Mouse (Mus musculus): ENCODE results near the gene Depdc1a. TPM values are rescaled to one million over a fixed set of nuclear protein-coding genes. Genes with fewer than 3 reads are reported as not detected.
"Not testable (repeated sequence)": the region's sequence is repeated elsewhere in the genome, so short reads cannot be mapped to it uniquely, and the experiment has no call there.

Depdc1a gene
- 0.62 and 0.80 TPM in 2 replicates for polyA plus RNA-seq (2012; rRNA removed)

GRCm38 (mm10) chr3:159495243-159495801 is at the start of gene Depdc1a:
Gene Depdc1a, plus strand, starts transcription at chr3:159495433.
- WGBS: under 1% methylated on average over 28 of the region's 28 CpGs
- peak; percentile 90 for DNase-seq (ENCODE audit: low read depth, low spot score)

- 21% methylated on average over 1 of the region's 1 CpGs for WGBS
- DNase-seq (ENCODE audit: low read depth, low spot score): no peak
Observed at GRCm38 (mm10) chr3:159470059-159470458, 25.2 kb upstream of the Depdc1a start.

- no peak for DNase-seq (ENCODE audit: low read depth, low spot score)
- WGBS: 90% methylated on average over 1 of the region's 1 CpGs
Observed at GRCm38 (mm10) chr3:159475465-159475864, 19.8 kb upstream of the Depdc1a start.

- DNase-seq (ENCODE audit: low read depth, low spot score): peak; percentile 27
- WGBS: 33% methylated on average over 1 of the region's 1 CpGs
Observed at GRCm38 (mm10) chr3:159477250-159477962, 17.8 kb upstream of the Depdc1a start.

- DNase-seq (ENCODE audit: low read depth, low spot score): not testable (repeated sequence)
Observed at GRCm38 (mm10) chr3:159494709-159495108, 524 bp upstream of the Depdc1a start.

GRCm38 (mm10) chr3:159508899-159509298 is 13.7 kb downstream of the Depdc1a start:
- no peak for DNase-seq (ENCODE audit: low read depth, low spot score)

GRCm38 (mm10) chr3:159528563-159528962 is 33.3 kb downstream of the Depdc1a start:
- DNase-seq (ENCODE audit: low read depth, low spot score): no peak

GRCm38 (mm10) chr3:159548303-159548702 is 53.1 kb downstream of the Depdc1a start:
- 34% methylated on average over 3 of the region's 3 CpGs for WGBS
- DNase-seq (ENCODE audit: low read depth, low spot score): peak; percentile 32

- DNase-seq (ENCODE audit: low read depth, low spot score): no peak
Observed at GRCm38 (mm10) chr3:159550224-159550623, 55.0 kb downstream of the Depdc1a start.

Other genes starting within 250 kb of the Depdc1a start
- not detected in 2 replicates for gene Rpe65, start 103.7 kb downstream of the Depdc1a start, polyA plus RNA-seq (2012; rRNA removed)

Data from large intestine, adult 2 months (tissue).